Mouse (Mus musculus) cerebellum, postnatal 25 days (tissue): ENCODE results near the gene Hnf4a.
"Not testable (repeated sequence)": the region's sequence is repeated elsewhere in the genome, so short reads cannot be mapped to it uniquely, and the experiment has no call there.

Experiments
- DNase-seq, 2 experiments: peaks; one replicate each; pipeline ENCODE4 v3.0.0; 2021; ENCODE audit warnings: mixed read lengths in 2 of 2

Gene Hnf4a

DNA sequence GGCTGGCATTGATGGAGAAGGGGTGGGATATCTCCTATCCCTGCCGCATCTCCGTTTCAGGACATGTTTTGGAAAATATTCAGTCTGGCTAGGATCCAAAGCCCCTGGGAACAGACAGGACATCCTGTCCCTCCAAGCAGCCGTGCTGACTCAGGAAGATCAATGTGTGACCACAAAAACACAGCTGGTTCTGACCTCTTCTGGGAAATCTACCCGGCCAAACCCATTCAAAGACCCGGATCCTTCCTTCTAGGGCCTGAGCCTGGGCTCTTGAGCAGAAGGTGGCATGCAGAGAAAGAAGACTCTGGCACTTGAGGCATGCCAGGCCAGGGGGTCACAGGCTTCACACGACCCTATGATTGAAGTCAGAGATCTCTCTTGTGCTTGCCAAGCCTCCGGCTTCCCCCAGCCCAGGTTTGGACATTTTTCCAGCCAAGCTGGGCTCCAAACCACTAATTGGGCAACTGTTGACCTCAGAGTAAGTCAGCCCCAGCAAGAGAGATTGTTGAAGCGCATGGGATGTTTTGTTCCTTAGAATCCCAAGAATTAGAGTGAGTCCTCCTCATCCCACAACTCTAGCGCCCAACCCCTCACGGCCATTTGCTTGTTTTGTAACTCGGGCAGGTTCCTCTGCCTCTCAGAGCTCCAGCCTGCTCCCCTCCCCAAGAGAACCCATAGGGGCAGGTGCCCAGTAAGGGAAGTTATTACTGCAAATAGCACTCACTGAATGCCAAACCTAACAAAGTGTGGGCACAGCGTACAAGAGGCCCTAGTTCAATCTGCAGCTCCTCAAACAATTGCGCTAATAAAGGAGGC lies 89.7 kb downstream of the Hnf4a start:
- DNase-seq = no peak

DNA sequence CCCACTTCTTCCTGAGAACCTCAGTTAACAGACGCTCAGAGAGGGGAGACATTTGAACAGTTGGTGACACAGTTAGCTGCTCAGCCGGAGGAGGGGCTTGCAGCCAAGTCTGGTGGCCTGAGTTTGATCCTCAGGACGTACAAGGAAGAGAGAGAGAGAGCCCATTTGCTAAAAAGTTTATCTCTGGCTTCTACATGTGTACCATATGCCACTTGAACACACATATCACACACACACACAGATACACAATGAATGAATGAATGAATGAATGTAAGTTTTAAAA lies 90.2 kb downstream of the Hnf4a start:
- peak in 1 of 2 experiments; percentile 37 for DNase-seq

- DNase-seq = peak in 1 of 2 experiments; percentile 53
Observed at GRCm38 (mm10) chr2:163597661-163598060, 91.1 kb downstream of the Hnf4a start.

DNA sequence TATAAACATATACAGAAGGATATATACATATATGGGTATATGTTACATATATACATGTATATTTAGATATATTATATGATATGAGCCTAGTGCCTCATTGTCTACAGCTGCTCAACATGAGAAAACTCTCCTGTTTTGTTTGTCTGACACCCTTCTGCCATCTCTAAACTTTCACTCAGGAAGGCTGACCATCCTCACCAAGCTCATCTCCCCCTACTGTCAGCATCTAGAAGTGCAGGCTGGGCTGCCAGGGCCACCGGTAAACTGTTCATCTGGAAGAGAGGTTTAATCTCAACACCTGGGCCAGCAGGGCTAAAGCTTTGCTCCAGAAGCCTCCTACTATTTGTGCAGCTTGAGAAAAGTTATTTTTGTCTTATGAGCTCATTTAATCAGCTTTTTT lies 92.6 kb downstream of the Hnf4a start:
- peak; percentile 77 to 86 for DNase-seq

DNA sequence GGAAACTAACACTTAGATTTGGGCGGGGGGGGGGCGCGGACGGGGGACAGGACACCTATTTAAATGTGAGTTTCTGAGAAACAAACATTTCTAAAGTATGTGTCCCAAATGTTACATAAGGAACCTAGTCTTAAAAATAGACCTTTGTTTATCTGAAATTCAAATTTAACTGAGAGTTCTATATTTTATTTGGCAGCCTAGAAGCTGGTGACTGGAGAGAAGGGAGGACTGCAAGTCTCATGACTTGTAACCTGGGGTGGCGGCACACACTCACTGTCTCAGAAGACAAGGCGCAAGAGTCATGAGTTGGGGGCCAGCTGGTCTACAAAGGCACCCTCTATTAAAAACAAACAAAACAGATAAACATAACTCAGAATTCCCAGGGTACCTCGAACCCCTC lies 94.5 kb downstream of the Hnf4a start:
- DNase-seq = no peak

GRCm38 (mm10) chr2:163601712-163602100 lies 95.1 kb downstream of the Hnf4a start:
- DNase-seq = peak in 1 of 2 experiments; percentile 40

DNA sequence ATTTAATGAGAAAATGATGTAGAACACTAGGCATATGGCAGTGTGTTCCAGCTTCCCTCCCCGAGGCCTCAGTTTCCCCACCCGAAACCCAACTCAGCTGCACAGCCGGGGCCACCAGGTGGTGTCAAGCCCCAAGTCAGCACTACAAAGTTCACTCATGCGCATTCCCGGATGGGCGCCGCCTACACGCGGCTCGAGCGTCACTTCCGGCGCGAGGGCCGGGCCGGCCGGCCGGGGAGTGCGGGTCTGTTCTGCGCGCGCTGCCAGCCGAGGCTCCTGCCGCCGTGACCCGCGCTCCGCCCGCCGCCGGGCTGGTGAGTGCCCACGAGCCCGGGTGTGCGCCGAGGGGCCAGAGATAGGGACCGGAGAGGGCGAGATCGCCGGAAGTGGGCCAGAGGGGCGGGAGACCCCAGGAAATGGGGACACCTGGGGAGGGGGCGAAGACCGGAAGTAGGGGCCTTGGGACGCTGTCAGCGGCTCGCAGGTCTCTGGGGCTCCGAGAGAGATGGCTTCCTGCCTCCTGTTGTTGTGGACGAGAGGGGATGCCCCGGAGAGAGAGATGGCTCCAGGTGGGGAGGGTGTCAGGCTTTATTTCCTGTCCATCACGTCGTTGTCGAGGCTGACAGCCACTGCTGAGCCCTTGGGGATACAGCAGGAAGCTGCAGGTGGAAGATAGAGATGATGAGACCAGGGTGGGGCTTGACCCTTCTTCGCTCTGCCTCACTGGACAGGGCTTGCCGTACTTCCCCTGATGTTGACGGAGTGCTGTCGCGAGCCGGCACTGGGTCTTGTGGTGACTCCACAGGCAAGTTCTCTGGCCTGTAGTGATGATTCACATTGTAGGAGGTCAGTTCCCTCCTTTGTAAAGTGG lies 95.7 kb downstream of the Hnf4a start, which contains the start of gene Ttpal:
Ttpal (plus strand) TSS at position 214 of the 871 bp plus-strand sequence.
- peak; percentile 88 to 93 for DNase-seq

- DNase-seq = no peak
Observed at GRCm38 (mm10) chr2:163606161-163606560, 99.6 kb downstream of the Hnf4a start.

DNA sequence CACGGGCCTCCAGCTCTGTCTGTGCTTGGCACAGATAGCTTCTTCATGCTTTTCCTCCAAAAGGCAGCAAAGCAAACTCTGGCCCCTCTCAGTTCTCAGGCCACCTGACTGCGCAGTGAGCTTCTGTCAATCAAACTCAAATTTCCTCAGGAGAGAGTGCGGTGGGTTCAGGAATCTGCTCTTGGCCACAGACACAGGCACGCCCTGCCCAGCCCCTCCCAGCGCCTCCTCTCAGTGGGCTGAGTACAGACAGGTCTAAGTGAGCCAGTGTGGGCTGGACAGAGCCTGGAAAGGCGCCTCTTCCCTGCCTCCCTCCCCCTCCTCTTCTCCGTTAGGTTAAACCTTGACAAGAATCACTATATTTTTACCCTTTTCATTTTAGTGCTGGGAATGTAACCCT lies 101.4 kb downstream of the Hnf4a start:
- DNase-seq = no peak

DNA sequence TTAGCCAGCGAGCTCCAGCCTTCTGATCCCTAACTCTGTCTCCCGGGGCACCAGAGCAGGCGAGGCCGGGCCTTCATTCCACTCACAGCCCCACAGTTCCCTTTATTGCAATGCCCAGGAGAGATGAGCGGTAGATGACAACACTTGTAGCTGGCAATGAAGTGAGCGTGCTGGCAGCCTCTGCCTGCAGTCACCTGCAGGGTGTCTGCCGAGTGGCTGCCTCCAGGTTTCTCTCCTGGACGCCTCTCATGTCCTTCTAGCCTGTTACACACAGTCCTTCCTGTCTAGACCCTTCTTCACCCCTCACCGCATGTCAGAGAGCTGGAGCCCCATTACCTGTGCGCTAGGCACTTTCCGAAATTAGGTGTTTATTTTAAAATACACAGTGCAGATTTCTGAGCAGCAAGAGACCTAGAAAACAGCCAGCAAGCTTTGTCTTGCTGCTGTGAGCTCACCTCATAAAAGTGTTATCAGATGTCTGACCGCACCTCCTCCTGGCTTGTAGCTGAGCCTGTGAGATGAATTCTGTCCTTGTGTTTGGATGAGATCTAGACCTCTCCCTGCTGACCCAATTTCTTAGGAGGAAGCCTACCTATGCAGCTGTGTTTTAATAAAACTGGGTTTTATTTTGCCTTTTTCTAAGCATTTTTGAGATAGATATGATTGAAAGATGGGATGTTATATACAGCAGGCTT lies 102.8 kb downstream of the Hnf4a start:
- DNase-seq = peak; percentile 55 to 67

DNA sequence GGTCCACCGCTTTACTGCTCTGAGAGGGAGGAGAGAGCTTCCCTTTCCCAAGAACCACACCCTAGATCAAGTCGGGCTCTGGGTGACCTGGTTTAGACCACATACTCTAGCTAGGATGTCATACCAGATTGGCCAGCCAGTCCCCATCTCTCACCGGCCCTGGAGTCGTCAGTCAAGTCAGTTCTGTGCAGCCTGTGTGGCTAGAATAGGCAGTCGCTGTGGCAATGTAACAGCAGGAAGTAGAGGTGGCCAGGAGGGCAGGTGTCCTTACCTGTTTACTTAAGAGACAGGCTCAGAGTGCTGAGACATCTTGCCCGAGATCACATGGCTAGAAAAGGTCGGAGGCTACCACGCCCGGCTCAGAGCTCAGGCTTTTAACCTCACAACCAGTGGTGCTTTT lies 104.6 kb downstream of the Hnf4a start:
- DNase-seq = no peak

GRCm38 (mm10) chr2:163613206-163613605 lies 106.6 kb downstream of the Hnf4a start:
- DNase-seq = no peak

- DNase-seq = no peak
Observed at GRCm38 (mm10) chr2:163613990-163614389, 107.4 kb downstream of the Hnf4a start.

DNA sequence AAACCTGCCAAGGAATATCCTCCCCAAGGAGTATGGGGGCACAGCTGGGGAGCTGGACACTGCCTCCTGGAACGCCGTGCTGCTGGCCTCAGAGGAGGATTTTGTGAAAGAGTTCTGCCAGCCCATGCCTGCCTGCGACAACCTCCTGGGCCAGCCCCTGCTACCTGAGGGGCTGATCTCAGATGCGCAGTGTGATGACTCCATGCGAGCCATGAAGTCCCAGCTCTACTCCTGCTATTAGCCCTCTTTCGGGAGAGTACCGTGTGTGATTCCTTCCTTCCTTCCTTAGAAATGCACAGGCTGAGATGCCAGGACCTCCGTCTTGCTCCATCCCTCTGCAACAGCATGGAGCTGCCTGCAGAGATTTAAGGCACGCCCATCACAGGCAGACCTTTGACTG lies 108.8 kb downstream of the Hnf4a start:
- DNase-seq = no peak

GRCm38 (mm10) chr2:163615906-163616651 lies 109.5 kb downstream of the Hnf4a start:
- no peak for DNase-seq

DNA sequence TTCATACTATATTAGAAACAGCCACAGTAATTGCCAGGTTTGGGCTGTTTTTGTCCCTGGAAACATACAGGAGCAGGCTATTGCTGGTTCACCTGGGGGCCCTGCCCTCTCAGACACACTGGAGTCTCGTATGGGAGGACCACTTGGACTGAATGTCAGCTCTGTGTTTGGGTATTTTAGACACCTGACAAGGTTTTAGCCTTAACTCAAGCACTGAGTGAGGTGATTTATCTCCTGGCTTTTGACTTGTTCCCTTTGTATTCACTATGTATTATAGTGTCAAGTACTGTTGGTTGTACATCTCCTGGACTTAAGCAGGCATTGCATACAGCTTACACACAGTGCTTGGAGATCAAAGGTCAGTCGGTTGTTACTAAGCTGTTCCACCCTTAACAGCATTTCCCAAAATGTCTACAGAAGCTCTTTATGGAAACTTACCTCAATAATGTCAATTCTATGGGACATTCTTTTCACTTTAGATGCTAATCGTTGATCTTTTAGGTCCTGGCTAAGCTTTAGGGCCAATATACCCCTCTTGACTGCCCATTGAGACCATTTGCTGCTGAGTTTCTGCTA lies 110.1 kb downstream of the Hnf4a start:
- DNase-seq = no peak

GRCm38 (mm10) chr2:163617232-163617863 lies 110.7 kb downstream of the Hnf4a start:
- DNase-seq = no peak

GRCm38 (mm10) chr2:163617874-163618273 lies 111.3 kb downstream of the Hnf4a start:
- DNase-seq = no peak

GRCm38 (mm10) chr2:163620451-163620850 lies 113.8 kb downstream of the Hnf4a start:
- no peak for DNase-seq

DNA sequence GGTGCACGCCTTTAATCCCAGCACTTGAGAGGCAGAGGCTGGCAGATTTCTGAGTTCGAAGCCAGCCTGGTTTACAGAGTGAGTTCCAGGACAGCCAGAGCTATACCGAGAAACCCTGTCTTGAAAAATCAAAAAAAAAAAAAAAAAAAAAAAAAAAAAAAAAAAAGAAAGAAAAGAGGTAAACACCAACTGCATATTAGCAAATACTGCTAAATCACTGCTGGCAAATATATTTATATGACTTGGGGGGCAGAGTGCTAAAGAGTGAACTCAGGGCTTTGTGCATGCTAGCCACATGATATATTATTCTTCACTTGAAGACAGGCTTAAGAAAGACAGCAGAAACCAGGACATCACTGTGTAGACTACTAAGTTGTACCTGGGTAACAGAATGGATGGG lies 114.8 kb downstream of the Hnf4a start:
- DNase-seq = not testable (repeated sequence)
